Mouse (Mus musculus) G1E (cell line): ENCODE measurements around the gene Bco2.

ENCODE experiments used
- CTCF ChIP-seq: IDR thresholded peaks from 2 replicates; pipeline ENCODE4 v1.5.1; 2012; ENCODE audit warnings: low read depth, low read length, inconsistent platforms, mixed read lengths
- GATA1 ChIP-seq: IDR thresholded peaks from 2 replicates; pipeline ENCODE4 v1.6.1; 2012; ENCODE audit warnings: borderline replicate concordance, low read length, inconsistent platforms, mixed read lengths
- POLR2AphosphoS5 ChIP-seq: IDR thresholded peaks from 2 replicates; pipeline ENCODE4 v1.6.1; 2012; ENCODE audit warnings: low read depth, low read length, inconsistent platforms; ENCODE audit not compliant: insufficient replicate concordance
- TAL1 ChIP-seq: conservative IDR thresholded peaks from 2 replicates; pipeline ENCODE4 v1.6.1; 2012; ENCODE audit warnings: low read depth, low read length, inconsistent platforms, mixed read lengths

DNA sequence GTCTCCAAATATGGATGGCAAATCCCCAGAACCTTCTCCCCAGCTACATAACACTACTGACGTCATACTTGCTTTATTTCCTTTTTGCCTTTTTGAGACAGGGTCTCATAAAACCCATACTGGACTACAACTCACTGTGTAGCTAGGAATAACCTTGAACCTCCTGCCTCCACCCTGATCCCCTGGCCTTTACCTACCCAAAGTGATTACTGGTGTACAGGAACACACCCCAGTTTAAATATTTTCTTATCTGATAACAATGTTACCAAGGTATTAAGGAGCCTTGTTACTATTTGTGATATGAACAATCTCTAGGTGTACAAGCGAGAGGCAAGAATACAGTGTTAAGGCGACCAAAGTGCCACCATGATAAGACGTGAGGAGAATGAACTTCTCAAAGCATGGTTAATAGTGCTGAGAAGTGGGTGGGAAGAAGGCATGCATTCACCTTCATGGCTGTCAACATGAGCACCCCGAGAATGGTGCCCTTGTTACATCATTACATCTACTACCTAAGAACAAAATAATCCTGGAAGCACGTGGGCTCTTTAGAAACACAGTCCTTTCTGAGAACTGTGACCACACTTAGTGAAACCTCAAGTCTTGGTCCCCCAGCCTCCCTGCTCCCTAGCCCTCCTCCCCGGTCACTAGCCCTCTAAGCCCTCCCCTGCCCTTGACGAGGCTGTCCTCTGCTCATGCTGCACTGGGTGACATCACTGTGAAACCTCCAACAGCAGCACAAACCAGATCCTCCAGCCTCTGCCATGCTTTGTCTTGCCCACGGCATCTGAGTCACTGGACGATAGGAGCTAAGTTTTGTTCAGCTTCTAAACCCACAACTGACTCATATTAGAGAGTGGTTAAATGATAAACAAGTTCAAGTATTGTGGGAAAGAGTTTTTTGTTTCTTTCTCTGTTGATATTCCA lies 14.9 kb upstream of the Bco2 start:
- TF ChIP-seq CTCF (no peak), TAL1 (no peak), GATA1 (no peak), POLR2AphosphoS5 (no peak)
